Mouse (Mus musculus) right cerebral cortex, postnatal 4 days (tissue): Measurements from ENCODE around the gene BC067074.
"Not testable (repeated sequence)": the region's sequence is repeated elsewhere in the genome, so short reads cannot be mapped to it uniquely, and the experiment has no call there.

ENCODE experiments used
- DNase-seq: peaks from one replicate; pipeline ENCODE4 v3.0.0-alpha.2; 2022

Gene BC067074

GRCm38 (mm10) chr13:113292975-113293706 lies at the start of gene BC067074:
Gene BC067074 (plus strand): TSS chr13:113293159.
- peak; percentile 22 for DNase-seq

- no peak for DNase-seq
Observed at GRCm38 (mm10) chr13:113245025-113245424, 47.9 kb upstream of the BC067074 start.

- not testable (repeated sequence) for DNase-seq
Observed at GRCm38 (mm10) chr13:113252580-113252979, 40.4 kb upstream of the BC067074 start.

GRCm38 (mm10) chr13:113256766-113257165 lies 36.2 kb upstream of the BC067074 start:
- no peak for DNase-seq

GRCm38 (mm10) chr13:113257190-113257589 lies 35.8 kb upstream of the BC067074 start:
- no peak for DNase-seq

- DNase-seq, result no peak
Observed at GRCm38 (mm10) chr13:113259237-113259636, 33.7 kb upstream of the BC067074 start.

GRCm38 (mm10) chr13:113262822-113263221 lies 30.1 kb upstream of the BC067074 start:
- peak; percentile 44 for DNase-seq

GRCm38 (mm10) chr13:113265257-113265656 lies 27.7 kb upstream of the BC067074 start:
- DNase-seq, result peak; percentile 78

GRCm38 (mm10) chr13:113266495-113266951 lies 26.4 kb upstream of the BC067074 start:
- DNase-seq, result peak; percentile 79

GRCm38 (mm10) chr13:113267204-113267603 lies 25.8 kb upstream of the BC067074 start:
- no peak for DNase-seq

GRCm38 (mm10) chr13:113269777-113270776 lies 22.9 kb upstream of the BC067074 start:
- DNase-seq, result peak; percentile 80

- no peak for DNase-seq
Observed at GRCm38 (mm10) chr13:113271189-113271588, 21.8 kb upstream of the BC067074 start.

- no peak for DNase-seq
Observed at GRCm38 (mm10) chr13:113287141-113287540, 5.8 kb upstream of the BC067074 start.

- no peak for DNase-seq
Observed at GRCm38 (mm10) chr13:113288210-113289197, 4.5 kb upstream of the BC067074 start.

- no peak for DNase-seq
Observed at GRCm38 (mm10) chr13:113289760-113290159, 3.2 kb upstream of the BC067074 start.

GRCm38 (mm10) chr13:113292001-113292400 lies 958 bp upstream of the BC067074 start:
- DNase-seq, result no peak

- DNase-seq, result no peak
Observed at GRCm38 (mm10) chr13:113293707-113294432, 911 bp downstream of the BC067074 start.

GRCm38 (mm10) chr13:113295817-113296485 lies 3.0 kb downstream of the BC067074 start:
- DNase-seq, result no peak

GRCm38 (mm10) chr13:113306581-113306980 lies 13.6 kb downstream of the BC067074 start:
- DNase-seq, result no peak

GRCm38 (mm10) chr13:113319588-113319987 lies 26.6 kb downstream of the BC067074 start:
- DNase-seq, result no peak

GRCm38 (mm10) chr13:113321972-113322371 lies 29.0 kb downstream of the BC067074 start:
- DNase-seq, result no peak
